Mouse (Mus musculus) E14TG2a.4 (cell line): Measurements from ENCODE around the gene Scfd1.

Source experiments
- CTCF ChIP-seq: conservative IDR thresholded peaks from 2 replicates; pipeline ENCODE4 v1.5.1; 2014; ENCODE audit warnings: low read length
- NANOG ChIP-seq: IDR thresholded peaks from 2 replicates; pipeline ENCODE4 v1.6.1; 2014; ENCODE audit warnings: borderline replicate concordance, low read length, mixed read lengths
- POU5F1 ChIP-seq: IDR thresholded peaks from 2 replicates; pipeline ENCODE4 v1.6.1; 2014; ENCODE audit warnings: low read length, borderline replicate concordance

- no peak for TF ChIP-seq CTCF
- TF ChIP-seq NANOG = no peak
- no peak for TF ChIP-seq POU5F1
These were observed 14.4 kb upstream of the Scfd1 start for GRCm38 (mm10) chr12:51362898-51363297.
